Mouse (Mus musculus): ENCODE measurements around the gene Arid3a. TPM values are rescaled to one million over a fixed set of nuclear protein-coding genes. Genes with fewer than 3 reads are reported as not detected.
"Not testable (repeated sequence)": the region's sequence is repeated elsewhere in the genome, so short reads cannot be mapped to it uniquely, and the experiment has no call there.

Arid3a gene
- total RNA-seq, 2 experiments from 2014 or later = 5.7 to 10.0 TPM

GRCm38 (mm10) chr10:79890670-79891069 lies 36.2 kb upstream of the Arid3a start, which contains the start of gene Cfd:
Gene Cfd, plus strand, starts transcription at chr10:79890853.
- Histone ChIP-seq H3K27ac (no peak within 1 kb of the TSS), H3K4me3 (no peak within 1 kb of the TSS)
- no peak for DNase-seq (ENCODE audit: extremely low spot score in 1 of 2, low spot score in 2 of 2)
- intact Hi-C loops (cut with DNase I) = no loop called here
- TF ChIP-seq CTCF (IDR thresholded peaks at IDR 0.05) = no peak

GRCm38 (mm10) chr10:79892451-79893118 lies 34.3 kb upstream of the Arid3a start:
- H3K4me3 ChIP-seq, H3K27ac ChIP-seq: not testable (repeated sequence)
- TF ChIP-seq CTCF (IDR thresholded peaks at IDR 0.05) = peak; percentile 84
- peak; percentile 65 to 84 for DNase-seq (ENCODE audit: extremely low spot score in 1 of 2, low spot score in 2 of 2)
- intact Hi-C loops (cut with DNase I) = loop anchor here (2.0 kb wide), 2 partner anchors 32 to 66 kb away; no protein-coding TSS in a partner anchor

GRCm38 (mm10) chr10:79896306-79896705 lies 30.5 kb upstream of the Arid3a start:
- intact Hi-C loops (cut with DNase I) = no loop called here
- H3K4me3 ChIP-seq = no peak overlapping the region
- no peak for DNase-seq (ENCODE audit: extremely low spot score in 1 of 2, low spot score in 2 of 2)
- H3K27ac ChIP-seq = no peak overlapping the region
- TF ChIP-seq CTCF (IDR thresholded peaks at IDR 0.05) = no peak

- no peak for TF ChIP-seq CTCF (IDR thresholded peaks at IDR 0.05)
- Histone ChIP-seq H3K27ac (no peak overlapping the region), H3K4me3 (no peak overlapping the region)
- intact Hi-C loops (cut with DNase I) = no loop called here
- no peak for DNase-seq (ENCODE audit: extremely low spot score in 1 of 2, low spot score in 2 of 2)
Measured at GRCm38 (mm10) chr10:79896814-79897213, 30.0 kb upstream of the Arid3a start.

- no peak for DNase-seq (ENCODE audit: extremely low spot score in 1 of 2, low spot score in 2 of 2)
- H3K4me3 ChIP-seq = no peak overlapping the region
- TF ChIP-seq CTCF (IDR thresholded peaks at IDR 0.05) = no peak
- intact Hi-C loops (cut with DNase I) = no loop called here
- no peak overlapping the region for H3K27ac ChIP-seq
Measured at GRCm38 (mm10) chr10:79897316-79898245, 29.3 kb upstream of the Arid3a start.

- intact Hi-C loops (cut with DNase I) = no loop called here
- Histone ChIP-seq H3K27ac (peak overlapping the region; percentile 85), H3K4me3 (no peak overlapping the region)
- peak; percentile 45 for TF ChIP-seq CTCF (IDR thresholded peaks at IDR 0.05)
- DNase-seq (ENCODE audit: extremely low spot score in 1 of 2, low spot score in 2 of 2) = peak; percentile 76 to 81
Measured at GRCm38 (mm10) chr10:79900951-79901410, 25.9 kb upstream of the Arid3a start.

- intact Hi-C loops (cut with DNase I) = no loop called here
- DNase-seq (ENCODE audit: extremely low spot score in 1 of 2, low spot score in 2 of 2) = no peak
- no peak overlapping the region for H3K27ac ChIP-seq
- no peak for TF ChIP-seq CTCF (IDR thresholded peaks at IDR 0.05)
- H3K4me3 ChIP-seq = no peak overlapping the region
Measured at GRCm38 (mm10) chr10:79906712-79907111, 20.1 kb upstream of the Arid3a start.

GRCm38 (mm10) chr10:79907415-79907814 lies 19.4 kb upstream of the Arid3a start:
- no peak for TF ChIP-seq CTCF (IDR thresholded peaks at IDR 0.05)
- Histone ChIP-seq H3K4me3 (no peak overlapping the region), H3K27ac (no peak overlapping the region)
- intact Hi-C loops (cut with DNase I) = no loop called here
- no peak for DNase-seq (ENCODE audit: extremely low spot score in 1 of 2, low spot score in 2 of 2)

GRCm38 (mm10) chr10:79908167-79909091 lies 18.4 kb upstream of the Arid3a start, which contains the start of gene Med16:
Gene Med16, minus strand, starts transcription at chr10:79908923.
- intact Hi-C loops (cut with DNase I) = no loop called here
- TF ChIP-seq CTCF (IDR thresholded peaks at IDR 0.05) = no peak
- peak; percentile 90 to 92 for DNase-seq (ENCODE audit: extremely low spot score in 1 of 2, low spot score in 2 of 2)
- H3K27ac ChIP-seq = peak within 1 kb of the TSS; percentile 99
- peak within 1 kb of the TSS; percentile 72 for H3K4me3 ChIP-seq

- no peak for TF ChIP-seq CTCF (IDR thresholded peaks at IDR 0.05)
- Histone ChIP-seq H3K4me3 (peak overlapping the region; percentile 72), H3K27ac (peak overlapping the region; percentile 99)
- no peak for DNase-seq (ENCODE audit: extremely low spot score in 1 of 2, low spot score in 2 of 2)
- intact Hi-C loops (cut with DNase I) = no loop called here
Measured at GRCm38 (mm10) chr10:79909092-79909922, 17.5 kb upstream of the Arid3a start.

Measured in left cerebral cortex, adult 2 months (tissue).